Mouse (Mus musculus) left cerebral cortex, postnatal 4 days (tissue): Measurements from ENCODE around the gene Afdn. TPM values are rescaled to one million over a fixed set of nuclear protein-coding genes. Genes with fewer than 3 reads are reported as not detected.
"Not testable (repeated sequence)": the region's sequence is repeated elsewhere in the genome, so short reads cannot be mapped to it uniquely, and the experiment has no call there.

Source experiments
- DNase-seq: peaks from one replicate; pipeline ENCODE4 v3.0.0-alpha.2; 2022
- intact Hi-C: fragments of 180-260 bp; cut with DNase I; formaldehyde crosslinking; loops from one replicate; pipeline ENCODE4 v1.15.1; 2025
- total RNA-seq, 2 experiments: library from RNA; stranded (reverse); gene quantifications; 2 replicates each; pipeline ENCODE4 v1.2.3; 2021

Gene Afdn
- total RNA-seq, 2 experiments from 2014 or later, result 182 to 185 TPM

DNA sequence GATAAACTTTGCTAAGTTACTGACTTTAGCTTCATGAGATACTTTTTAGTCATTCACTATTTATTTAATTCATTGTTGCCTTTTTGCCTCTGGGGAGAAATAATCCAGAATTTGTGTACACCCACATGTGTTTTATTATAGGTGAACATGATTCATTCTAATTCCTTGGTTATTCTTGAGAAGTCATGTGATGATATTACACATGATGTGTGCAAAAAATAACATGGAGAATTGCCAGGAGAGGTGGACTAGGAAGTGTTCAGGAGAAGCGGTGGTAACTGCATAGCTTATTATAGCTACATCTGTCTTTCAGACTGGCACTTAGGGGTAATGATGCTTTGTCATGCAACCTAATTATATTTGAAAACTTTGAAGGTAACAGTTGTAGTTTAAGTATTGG is 3.5 kb downstream of the Afdn start:
- DNase-seq, result no peak
- intact Hi-C loops, result loop anchor here (2.0 kb wide), 1 partner anchor 283 kb away; no protein-coding TSS in a partner anchor

DNA sequence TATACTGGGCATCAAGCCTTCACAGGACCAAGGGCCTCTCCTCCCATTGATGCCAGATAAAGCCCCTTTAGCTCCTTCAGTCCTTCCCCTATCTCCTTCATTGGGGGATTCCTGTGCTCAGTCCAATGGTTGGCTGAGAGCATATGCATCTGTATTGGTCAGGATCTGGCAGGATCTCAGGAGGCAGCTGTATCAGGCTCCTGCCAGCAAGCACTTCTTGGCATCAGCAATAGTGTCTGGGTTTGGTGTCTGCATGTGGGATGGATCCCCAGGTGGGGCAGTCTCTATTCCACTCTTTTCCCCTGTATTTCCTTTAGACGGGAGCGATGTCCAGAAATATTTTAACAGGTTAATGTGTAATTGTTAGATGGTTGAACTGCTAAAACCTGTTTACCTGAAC is 4.6 kb downstream of the Afdn start:
- DNase-seq, result peak; percentile 65
- intact Hi-C loops, result loop anchor here (2.0 kb wide), 1 partner anchor 284 kb away; no protein-coding TSS in a partner anchor

DNA sequence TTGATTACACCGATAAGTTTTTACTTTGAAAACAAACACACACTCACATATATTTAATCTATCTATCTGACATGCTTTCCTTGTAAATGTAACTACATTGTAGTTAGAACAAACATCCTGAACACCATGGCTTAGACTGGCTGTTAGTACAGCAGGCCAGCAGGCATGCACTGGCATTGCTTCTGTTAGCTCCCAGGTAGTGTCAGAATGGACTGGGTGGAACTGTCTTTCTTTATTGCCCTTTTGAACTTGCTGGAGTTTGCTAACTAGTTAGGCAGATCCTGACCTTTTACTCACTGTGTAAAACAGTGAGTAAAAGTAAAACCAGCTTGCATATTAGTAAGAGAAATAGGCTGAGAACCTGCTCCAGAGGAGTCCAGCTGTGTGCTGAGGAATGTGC is 8.2 kb downstream of the Afdn start:
- intact Hi-C loops, result no loop called here
- no peak for DNase-seq

- peak; percentile 24 for DNase-seq
- intact Hi-C loops, result no loop called here
Observed at GRCm38 (mm10) chr17:13769256-13769655, 8.9 kb downstream of the Afdn start.

DNA sequence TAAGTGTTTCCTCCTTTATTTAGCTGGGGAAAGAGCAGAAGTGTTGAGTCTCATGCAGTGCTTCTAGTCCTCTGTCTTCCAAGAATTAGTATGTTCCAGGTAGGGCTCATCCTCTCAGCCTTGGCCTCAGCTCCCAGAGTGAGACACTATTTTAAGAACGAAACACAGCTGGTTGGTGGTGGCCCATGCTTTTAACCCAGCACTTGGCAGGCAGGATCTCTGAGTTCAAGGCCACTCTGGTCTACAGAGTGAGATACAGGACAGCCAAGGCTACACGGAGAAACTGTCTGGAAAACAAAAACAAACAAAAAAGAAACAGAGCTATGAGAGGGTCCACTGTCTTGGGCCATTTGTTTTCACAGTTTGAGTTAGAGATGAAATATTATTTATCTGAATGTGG is 17.3 kb downstream of the Afdn start:
- intact Hi-C loops, result no loop called here
- no peak for DNase-seq

DNA sequence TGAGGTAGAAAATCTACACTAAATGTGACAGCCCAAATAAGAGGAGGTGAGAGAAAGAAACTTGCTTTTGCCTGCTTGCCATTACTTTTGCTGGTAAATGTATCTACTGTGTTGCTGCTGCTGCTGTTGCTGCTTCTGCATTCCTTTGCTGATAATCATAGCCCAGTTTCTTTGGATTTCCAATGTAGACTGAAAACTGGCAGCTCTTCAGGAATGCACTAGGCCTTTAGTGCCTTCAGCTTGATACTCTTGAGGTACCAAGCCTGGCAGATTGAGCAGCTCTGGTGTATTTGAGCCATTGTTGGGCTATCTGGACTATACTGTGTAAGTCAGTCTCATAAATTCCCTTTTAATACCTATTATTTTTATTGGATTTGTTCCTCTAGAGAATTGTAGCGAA is 18.5 kb downstream of the Afdn start:
- intact Hi-C loops, result no loop called here
- DNase-seq, result no peak

DNA sequence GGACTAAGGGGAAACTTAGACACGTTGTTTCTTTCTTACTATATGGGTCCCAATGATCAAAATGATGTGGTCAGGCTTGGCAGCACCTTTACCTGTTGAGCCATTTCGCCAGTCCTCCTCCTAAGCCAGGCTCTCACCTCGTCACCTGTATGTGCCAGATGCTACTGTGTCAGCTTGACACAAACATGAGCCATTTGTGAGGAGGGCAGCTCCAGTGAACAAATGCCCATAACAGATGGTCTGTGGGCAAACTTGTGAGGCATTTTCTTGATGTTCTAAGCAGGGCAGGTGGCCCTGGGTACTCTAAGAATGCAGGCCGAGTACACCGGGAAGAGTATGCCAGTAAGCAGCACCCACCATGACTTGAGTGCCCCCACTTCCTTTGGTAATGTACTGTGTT is 21.6 kb downstream of the Afdn start:
- no peak for DNase-seq
- intact Hi-C loops, result no loop called here

DNA sequence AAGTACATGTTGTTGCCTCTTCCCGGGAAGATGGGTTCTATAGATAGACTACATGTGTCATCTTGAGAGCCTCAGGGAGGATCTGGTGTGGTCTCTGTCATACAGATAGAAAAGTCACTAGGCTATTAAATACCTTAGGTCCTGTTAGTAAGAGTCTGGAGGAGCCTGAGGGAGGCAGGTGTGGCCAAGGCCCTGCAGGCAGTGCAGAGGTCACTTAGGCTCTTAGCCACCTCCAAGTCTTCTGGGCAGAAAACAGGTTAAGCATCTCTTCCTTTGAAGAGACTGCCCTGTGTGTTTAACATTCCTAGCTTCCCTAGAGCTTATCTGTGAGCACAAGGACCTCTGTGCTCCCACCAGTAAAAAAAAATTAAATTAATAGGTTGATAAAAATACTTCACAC is 23.1 kb downstream of the Afdn start:
- intact Hi-C loops, result no loop called here
- DNase-seq, result no peak

- DNase-seq, intact Hi-C loops: not testable (repeated sequence)
Observed at GRCm38 (mm10) chr17:13790033-13790432, 29.7 kb downstream of the Afdn start.

DNA sequence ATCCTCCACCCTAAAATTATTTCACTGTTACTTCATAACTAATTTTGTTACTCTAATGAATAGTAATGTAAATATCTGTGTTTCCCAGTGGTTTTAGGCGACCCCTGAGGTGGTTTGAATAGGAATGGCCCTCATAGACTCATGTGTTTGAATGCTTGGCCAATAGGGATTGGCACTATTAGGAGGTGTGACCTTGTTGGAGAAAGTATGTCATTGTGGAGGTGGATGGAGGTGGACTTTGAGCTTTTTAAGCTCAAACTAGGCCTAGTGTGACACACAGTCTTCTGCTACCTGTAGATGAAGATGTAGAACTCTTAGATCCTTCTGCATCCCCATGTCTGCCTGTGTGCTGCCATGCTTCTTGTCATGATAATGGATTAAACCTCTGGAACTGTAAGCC is 37.4 kb downstream of the Afdn start:
- DNase-seq, result no peak
- intact Hi-C loops, result no loop called here

DNA sequence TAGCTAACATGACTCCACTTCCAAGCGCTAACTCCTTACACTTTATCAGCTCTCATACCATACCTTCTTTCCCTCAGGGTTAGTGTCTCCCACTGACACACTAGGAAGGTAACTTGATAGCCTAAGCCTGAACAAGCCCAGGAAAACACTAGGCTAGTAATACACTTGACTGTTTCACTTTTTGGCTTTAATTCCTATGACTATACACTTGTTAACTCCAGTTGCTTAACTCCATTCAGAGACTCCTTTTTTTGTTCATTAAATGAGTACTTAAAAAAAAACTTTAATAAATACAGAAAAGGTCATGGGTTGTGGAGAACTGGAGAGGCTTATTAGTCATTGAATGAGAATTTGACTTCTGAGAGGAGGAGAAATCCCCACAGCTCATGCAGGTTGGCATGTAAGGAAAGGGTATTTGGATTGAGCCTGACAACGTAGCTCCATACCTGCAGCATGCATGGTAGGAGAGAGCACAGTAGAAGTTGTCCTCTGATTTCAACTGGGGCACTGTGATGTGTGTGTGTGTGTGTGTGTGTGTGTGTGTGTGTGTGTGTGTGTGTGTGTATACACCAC is 42.6 kb downstream of the Afdn start:
- DNase-seq, result no peak
- intact Hi-C loops, result no loop called here

DNA sequence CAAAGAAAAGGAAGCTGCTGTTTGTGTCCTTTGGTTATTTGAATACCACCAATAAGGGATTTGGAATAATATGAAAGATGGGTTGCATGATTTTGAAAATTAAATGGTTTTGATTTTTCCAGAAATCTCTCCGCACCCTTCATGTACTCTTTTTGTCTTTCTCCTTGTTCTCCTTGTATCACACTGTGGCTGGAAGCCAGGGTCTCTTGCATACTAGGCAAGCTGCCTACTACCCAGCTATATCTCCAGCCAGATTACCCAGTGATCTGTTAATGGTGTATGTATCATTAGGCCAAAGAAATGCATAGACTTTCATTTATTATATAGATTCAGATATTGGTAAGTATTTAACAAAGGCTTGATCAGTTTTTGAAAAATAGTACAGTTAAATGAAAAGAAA is 45.7 kb downstream of the Afdn start:
- DNase-seq, result no peak
- intact Hi-C loops, result no loop called here

DNA sequence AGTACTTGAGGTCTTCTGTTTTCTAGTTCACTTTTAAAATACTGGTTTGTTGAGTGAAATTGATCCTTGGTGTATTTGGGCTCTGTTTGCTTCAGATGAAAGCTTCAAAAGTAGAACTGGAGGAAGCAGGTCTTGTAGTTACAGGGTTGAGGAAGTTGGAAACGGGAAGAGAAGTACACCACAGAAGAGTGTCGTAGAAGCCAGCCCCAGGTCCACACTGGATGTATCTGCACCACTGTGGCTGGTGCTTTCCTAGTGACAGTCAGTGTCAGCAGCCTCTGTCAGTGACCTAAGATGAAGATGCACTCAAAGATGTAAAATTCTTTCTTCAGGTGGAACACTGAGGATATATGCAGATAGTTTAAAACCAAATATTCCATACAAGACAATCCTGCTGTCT is 57.5 kb downstream of the Afdn start:
- DNase-seq, result no peak
- intact Hi-C loops, result no loop called here

- intact Hi-C loops, result no loop called here
- no peak for DNase-seq
Observed at GRCm38 (mm10) chr17:13819342-13819741, 59.0 kb downstream of the Afdn start.

GRCm38 (mm10) chr17:13820676-13821075 is 60.3 kb downstream of the Afdn start:
- no peak for DNase-seq
- intact Hi-C loops, result no loop called here

DNA sequence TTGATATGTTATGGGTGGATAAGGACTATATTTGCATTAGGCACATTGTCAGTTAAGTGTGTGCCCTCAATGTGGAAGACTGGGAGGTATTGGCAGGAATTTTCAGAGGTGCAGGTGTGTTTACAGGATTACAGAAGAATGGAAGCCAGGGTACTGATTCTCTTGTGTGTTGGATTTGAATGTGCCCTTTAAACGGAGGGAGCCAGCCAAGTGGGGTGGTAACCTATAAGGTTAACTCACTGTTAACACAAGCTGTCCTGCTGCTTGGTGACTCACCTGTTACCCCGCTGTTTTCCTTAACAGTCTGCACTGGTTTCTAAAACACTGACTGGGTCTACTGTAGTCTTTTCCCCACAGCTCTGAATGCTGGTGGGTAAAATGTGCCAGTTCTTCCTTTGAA is 65.1 kb downstream of the Afdn start:
- intact Hi-C loops, result no loop called here
- no peak for DNase-seq

DNA sequence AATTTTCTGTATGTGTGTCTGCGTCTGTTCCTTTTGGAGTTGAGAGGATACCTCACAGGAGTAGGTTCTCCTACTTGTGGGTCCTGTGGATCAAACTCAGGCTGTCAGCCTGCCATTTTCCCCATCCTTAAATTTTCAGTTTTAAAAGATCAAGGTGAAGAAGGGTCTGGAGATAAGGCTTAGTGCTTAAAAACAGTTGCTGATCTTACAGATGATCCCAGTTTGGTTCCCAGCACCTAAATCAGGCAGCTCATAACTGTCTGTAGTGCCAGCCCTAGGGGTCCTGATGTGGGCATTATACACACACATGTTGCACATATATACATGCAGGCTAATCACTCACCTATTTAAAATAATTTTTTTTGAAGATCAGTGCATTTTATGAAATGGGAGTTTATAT is 69.9 kb downstream of the Afdn start:
- no peak for DNase-seq
- intact Hi-C loops, result loop anchor here (5.0 kb wide), 1 partner anchor 358 kb away; no protein-coding TSS in a partner anchor

- DNase-seq, result peak; percentile 30
- intact Hi-C loops, result loop anchor here (5.0 kb wide), 1 partner anchor 358 kb away; no protein-coding TSS in a partner anchor
Observed at GRCm38 (mm10) chr17:13830636-13831341, 70.5 kb downstream of the Afdn start.

GRCm38 (mm10) chr17:13835876-13836275 is 75.5 kb downstream of the Afdn start:
- intact Hi-C loops, result no loop called here
- DNase-seq, result peak; percentile 13

DNA sequence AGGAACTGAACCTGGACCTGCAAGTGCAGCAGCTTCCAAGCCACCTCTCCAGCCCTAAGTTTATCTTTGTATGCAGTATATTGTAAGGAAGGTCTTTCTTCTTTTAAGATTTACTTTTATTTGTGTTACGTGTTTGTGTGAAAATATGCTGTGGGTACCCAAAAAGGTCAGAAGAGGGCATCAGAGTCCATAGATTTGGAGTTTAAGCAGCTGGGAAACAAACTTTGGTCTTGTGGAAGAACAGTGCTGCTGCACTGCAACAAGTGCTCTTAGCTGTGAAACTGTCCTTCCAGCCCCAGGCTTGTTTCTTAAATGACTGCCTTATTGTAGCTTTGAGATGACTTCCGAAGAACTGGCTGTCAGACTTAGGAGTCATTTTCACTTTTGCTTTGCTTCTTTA is 89.8 kb downstream of the Afdn start:
- intact Hi-C loops, result no loop called here
- DNase-seq, result no peak

GRCm38 (mm10) chr17:13853883-13854282 is 93.5 kb downstream of the Afdn start:
- intact Hi-C loops, DNase-seq: not testable (repeated sequence)

GRCm38 (mm10) chr17:13855396-13855795 is 95.1 kb downstream of the Afdn start:
- DNase-seq, result no peak
- intact Hi-C loops, result no loop called here
